Mouse (Mus musculus): Measurements from ENCODE around the gene Suox. TPM values are rescaled to one million over a fixed set of nuclear protein-coding genes. Genes with fewer than 3 reads are reported as not detected.

Suox gene
- polyA plus RNA-seq, 1 experiment from 2014 or later = 15.7 TPM

GRCm38 (mm10) chr10:128657844-128658243 is 16.0 kb downstream of the Suox start:
- Histone ChIP-seq H3K36me3 (no peaks in the 10 kb centered on the region), H3K9me3 (no peaks in the 10 kb centered on the region), H3K4me3 (no peak overlapping the region), H3K27me3 (ENCODE audit: insufficient read depth, poor library complexity, severe bottlenecking) (no peaks in the 10 kb centered on the region), H3K4me1 (peaks cover 10% of the 10 kb centered on the region), H3K27ac (no peak overlapping the region)
- no peak for DNase-seq (ENCODE audit: low spot score)
- 54% methylated on average over 9 of the region's 9 CpGs for WGBS

GRCm38 (mm10) chr10:128656731-128657130 is 17.1 kb downstream of the Suox start:
- DNase-seq (ENCODE audit: low spot score) = no peak
- Histone ChIP-seq H3K4me1 (peaks cover 10% of the 10 kb centered on the region), H3K36me3 (no peaks in the 10 kb centered on the region), H3K4me3 (no peak overlapping the region), H3K27me3 (ENCODE audit: insufficient read depth, poor library complexity, severe bottlenecking) (no peaks in the 10 kb centered on the region), H3K9me3 (no peaks in the 10 kb centered on the region), H3K27ac (no peak overlapping the region)
- 76% methylated on average over 1 of the region's 1 CpGs for WGBS

- H3K9me3 ChIP-seq = no peaks in the 10 kb centered on the region
- H3K4me3 ChIP-seq = no peak overlapping the region
- no peaks in the 10 kb centered on the region for H3K27me3 ChIP-seq (ENCODE audit: insufficient read depth, poor library complexity, severe bottlenecking)
- no peaks in the 10 kb centered on the region for H3K36me3 ChIP-seq
- WGBS = 36% methylated on average over 3 of the region's 3 CpGs
- H3K27ac ChIP-seq = no peak overlapping the region
- peaks cover 10% of the 10 kb centered on the region for H3K4me1 ChIP-seq
- DNase-seq (ENCODE audit: low spot score) = no peak
These were observed 18.6 kb downstream of the Suox start for GRCm38 (mm10) chr10:128655254-128655653.

- H3K27me3 ChIP-seq (ENCODE audit: insufficient read depth, poor library complexity, severe bottlenecking) = no peaks in the 10 kb centered on the region
- no peak for DNase-seq (ENCODE audit: low spot score)
- H3K4me3 ChIP-seq = no peak overlapping the region
- H3K36me3 ChIP-seq = no peaks in the 10 kb centered on the region
- H3K27ac ChIP-seq = no peak overlapping the region
- 72% methylated on average over 4 of the region's 4 CpGs for WGBS
- no peaks in the 10 kb centered on the region for H3K9me3 ChIP-seq
- H3K4me1 ChIP-seq = peaks cover 4% of the 10 kb centered on the region
These were observed 20.0 kb downstream of the Suox start for GRCm38 (mm10) chr10:128653866-128654265.

GRCm38 (mm10) chr10:128646139-128647089 is 27.5 kb downstream of the Suox start:
- H3K27ac ChIP-seq = peak overlapping the region; percentile 81
- peaks cover 41% of the 10 kb centered on the region for H3K4me1 ChIP-seq
- H3K36me3 ChIP-seq = no peaks in the 10 kb centered on the region
- H3K4me3 ChIP-seq = peak overlapping the region; percentile 62
- H3K27me3 ChIP-seq (ENCODE audit: insufficient read depth, poor library complexity, severe bottlenecking) = peaks cover 16% of the 10 kb centered on the region
- WGBS = 8% methylated on average over 12 of the region's 13 CpGs
- no peaks in the 10 kb centered on the region for H3K9me3 ChIP-seq
- no peak for DNase-seq (ENCODE audit: low spot score)

- Histone ChIP-seq H3K27me3 (ENCODE audit: insufficient read depth, poor library complexity, severe bottlenecking) (peaks cover 16% of the 10 kb centered on the region), H3K4me3 (peak within 1 kb of the TSS; percentile 62), H3K4me1 (peaks cover 50% of the 10 kb centered on the region), H3K9me3 (no peaks in the 10 kb centered on the region), H3K27ac (peak within 1 kb of the TSS; percentile 81), H3K36me3 (peaks cover 8% of the 10 kb centered on the region)
- 1% methylated on average over 35 of the region's 36 CpGs for WGBS
- peak; percentile 87 for DNase-seq (ENCODE audit: low spot score)
These were observed 28.5 kb downstream of the Suox start, which contains the start of gene Ikzf4 for GRCm38 (mm10) chr10:128645111-128646011. Gene Ikzf4, minus strand, starts transcription at chr10:128645991.

GRCm38 (mm10) chr10:128642749-128643148 is 31.1 kb downstream of the Suox start:
- 69% methylated on average over 6 of the region's 6 CpGs for WGBS
- peaks cover 16% of the 10 kb centered on the region for H3K27me3 ChIP-seq (ENCODE audit: insufficient read depth, poor library complexity, severe bottlenecking)
- peaks cover 56% of the 10 kb centered on the region for H3K4me1 ChIP-seq
- H3K9me3 ChIP-seq = no peaks in the 10 kb centered on the region
- peaks cover 8% of the 10 kb centered on the region for H3K36me3 ChIP-seq
- no peak overlapping the region for H3K4me3 ChIP-seq
- H3K27ac ChIP-seq = no peak overlapping the region
- DNase-seq (ENCODE audit: low spot score) = no peak

GRCm38 (mm10) chr10:128641871-128642270 is 32.0 kb downstream of the Suox start:
- no peak for DNase-seq (ENCODE audit: low spot score)
- no peaks in the 10 kb centered on the region for H3K9me3 ChIP-seq
- 0 out of 2 replicates have a peak overlapping the region, but pooled peaks have one; percentile 8 for H3K4me3 ChIP-seq
- WGBS = 52% methylated on average over 7 of the region's 7 CpGs
- H3K36me3 ChIP-seq = peaks cover 8% of the 10 kb centered on the region
- peaks cover 53% of the 10 kb centered on the region for H3K4me1 ChIP-seq
- H3K27me3 ChIP-seq (ENCODE audit: insufficient read depth, poor library complexity, severe bottlenecking) = peaks cover 16% of the 10 kb centered on the region
- H3K27ac ChIP-seq = peak overlapping the region; percentile 59; the same call in 1 of the 2 replicates

GRCm38 (mm10) chr10:128640891-128641290 is 33.0 kb downstream of the Suox start:
- 93% methylated on average over 15 of the region's 15 CpGs for WGBS
- Histone ChIP-seq H3K4me1 (peaks cover 49% of the 10 kb centered on the region), H3K9me3 (no peaks in the 10 kb centered on the region), H3K36me3 (peaks cover 12% of the 10 kb centered on the region), H3K27me3 (ENCODE audit: insufficient read depth, poor library complexity, severe bottlenecking) (peaks cover 16% of the 10 kb centered on the region), H3K4me3 (no peak overlapping the region), H3K27ac (no peak overlapping the region)
- DNase-seq (ENCODE audit: low spot score) = no peak

GRCm38 (mm10) chr10:128639999-128640398 is 33.9 kb downstream of the Suox start:
- Histone ChIP-seq H3K36me3 (peaks cover 17% of the 10 kb centered on the region), H3K27ac (peak overlapping the region; percentile 36; the same call in 1 of the 2 replicates), H3K9me3 (no peaks in the 10 kb centered on the region), H3K4me3 (no peak overlapping the region), H3K4me1 (peaks cover 43% of the 10 kb centered on the region), H3K27me3 (ENCODE audit: insufficient read depth, poor library complexity, severe bottlenecking) (peaks cover 21% of the 10 kb centered on the region)
- 76% methylated on average over 14 of the region's 14 CpGs for WGBS
- no peak for DNase-seq (ENCODE audit: low spot score)

GRCm38 (mm10) chr10:128637011-128637410 is 36.9 kb downstream of the Suox start:
- no peaks in the 10 kb centered on the region for H3K9me3 ChIP-seq
- H3K4me1 ChIP-seq = peaks cover 30% of the 10 kb centered on the region
- H3K4me3 ChIP-seq = peak overlapping the region; percentile 39
- WGBS = 11% methylated on average over 11 of the region's 11 CpGs
- peak overlapping the region; percentile 30 for H3K27ac ChIP-seq
- H3K27me3 ChIP-seq (ENCODE audit: insufficient read depth, poor library complexity, severe bottlenecking) = peaks cover 20% of the 10 kb centered on the region; the same call in 1 of the 2 replicates
- H3K36me3 ChIP-seq = peaks cover 28% of the 10 kb centered on the region
- DNase-seq (ENCODE audit: low spot score) = no peak

GRCm38 (mm10) chr10:128636561-128636960 is 37.3 kb downstream of the Suox start:
- WGBS = 38% methylated on average over 6 of the region's 6 CpGs
- DNase-seq (ENCODE audit: low spot score) = no peak
- H3K36me3 ChIP-seq = peaks cover 28% of the 10 kb centered on the region

More at GRCm38 (mm10) chr10:128636561-128636960, 37.3 kb downstream of the Suox start:
- Histone ChIP-seq H3K9me3 (no peaks in the 10 kb centered on the region), H3K4me1 (peaks cover 29% of the 10 kb centered on the region), H3K4me3 (peak overlapping the region; percentile 39), H3K27ac (peak overlapping the region; percentile 30), H3K27me3 (ENCODE audit: insufficient read depth, poor library complexity, severe bottlenecking) (peaks cover 20% of the 10 kb centered on the region; the same call in 1 of the 2 replicates)

Data from heart, embryonic 10.5 days (tissue).